Mouse (Mus musculus) cortical plate, adult 2 months (tissue): ENCODE results near the gene Trit1. TPM values are rescaled to one million over a fixed set of nuclear protein-coding genes. Genes with fewer than 3 reads are reported as not detected.
"Not testable (repeated sequence)": the region's sequence is repeated elsewhere in the genome, so short reads cannot be mapped to it uniquely, and the experiment has no call there.

Experiments used
- H3K27ac ChIP-seq: fragments of 200-500 bp; 2 replicates; pipeline ENCODE4 v1.5.1; 2012; ENCODE audit warnings: low read length, control low read depth, inconsistent platforms; ENCODE audit not compliant: insufficient read depth
- H3K4me1 ChIP-seq: fragments of 200-500 bp; 2 replicates; pipeline ENCODE4 v1.6.1; 2011; ENCODE audit warnings: low read length; ENCODE audit not compliant: control insufficient read depth, insufficient read depth
- H3K4me3 ChIP-seq: fragments of 200-500 bp; 2 replicates; pipeline ENCODE4 v1.5.1; 2011; ENCODE audit warnings: mild to moderate bottlenecking, low read length, control low read depth; ENCODE audit not compliant: insufficient read depth
- CTCF ChIP-seq: fragments of 200-500 bp; IDR thresholded peaks from 2 replicates; pipeline ENCODE4 v1.5.1; 2011; ENCODE audit warnings: mild to moderate bottlenecking, control low read depth, low read length; ENCODE audit not compliant: insufficient read depth; ENCODE audit errors: extremely low read depth
- POLR2A ChIP-seq: fragments of 200-500 bp; IDR thresholded peaks from 2 replicates; pipeline ENCODE4 v1.6.1; 2011; ENCODE audit warnings: mild to moderate bottlenecking, low read length, control low read depth; ENCODE audit not compliant: insufficient read depth; ENCODE audit errors: extremely low read depth
- polyA plus RNA-seq: library from polyadenylated mRNA; depleted of rRNA; stranded (reverse); fragments of >200 nt; gene quantifications from 2 replicates; pipeline ENCODE4 v1.2.3, GENCODE M21; 2012

Gene Trit1
- polyA plus RNA-seq, 1 experiment = 12.6 TPM

DNA sequence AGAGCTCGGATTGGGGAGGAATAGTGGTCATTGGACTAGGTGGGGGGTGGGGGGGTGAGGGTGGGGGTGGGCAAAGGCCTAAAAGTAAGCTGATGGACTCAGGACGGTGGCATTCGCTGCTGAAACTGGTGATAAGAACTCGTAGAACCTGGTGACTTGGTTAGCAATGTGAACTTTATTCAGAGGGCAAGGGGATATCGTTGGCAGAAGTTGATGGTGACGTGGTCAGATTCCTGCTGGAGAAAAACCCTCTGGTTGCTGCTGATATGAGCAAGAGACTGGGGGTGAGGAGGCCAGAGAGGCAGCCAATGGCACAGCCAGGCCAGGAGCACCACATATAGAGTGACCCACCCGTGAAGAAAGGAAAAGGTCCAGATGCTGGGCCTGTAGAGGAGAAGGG is 35.2 kb upstream of the Trit1 start:
- Histone ChIP-seq H3K4me3 (no peak overlapping the region), H3K27ac (no peak overlapping the region), H3K4me1 (no peaks in the 10 kb centered on the region)
- TF ChIP-seq CTCF = no peak
- no peak for TF ChIP-seq POLR2A

DNA sequence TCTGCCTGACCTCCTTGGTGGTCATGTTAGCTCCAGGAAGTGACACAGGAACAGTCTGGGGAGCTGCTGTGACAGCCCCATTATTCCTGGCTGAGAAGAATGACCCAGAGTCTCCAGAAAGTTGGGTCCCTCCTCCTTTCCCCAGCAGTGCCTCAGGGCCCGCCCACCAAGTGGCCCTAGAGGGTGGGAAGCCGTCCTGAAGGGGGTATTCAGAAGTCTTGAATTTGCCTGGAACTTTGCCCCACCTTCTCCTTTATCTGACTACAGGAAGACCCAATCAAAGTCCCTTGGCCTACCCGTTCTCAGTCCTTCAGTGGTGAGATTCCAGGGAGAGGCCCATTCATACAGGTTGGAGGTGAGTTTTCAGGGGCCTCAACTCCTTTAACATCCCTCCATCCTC is 34.5 kb upstream of the Trit1 start:
- no peaks in the 10 kb centered on the region for H3K4me1 ChIP-seq
- TF ChIP-seq POLR2A (no peak), CTCF (no peak)
- no peak overlapping the region for H3K4me3 ChIP-seq
- no peak overlapping the region for H3K27ac ChIP-seq

DNA sequence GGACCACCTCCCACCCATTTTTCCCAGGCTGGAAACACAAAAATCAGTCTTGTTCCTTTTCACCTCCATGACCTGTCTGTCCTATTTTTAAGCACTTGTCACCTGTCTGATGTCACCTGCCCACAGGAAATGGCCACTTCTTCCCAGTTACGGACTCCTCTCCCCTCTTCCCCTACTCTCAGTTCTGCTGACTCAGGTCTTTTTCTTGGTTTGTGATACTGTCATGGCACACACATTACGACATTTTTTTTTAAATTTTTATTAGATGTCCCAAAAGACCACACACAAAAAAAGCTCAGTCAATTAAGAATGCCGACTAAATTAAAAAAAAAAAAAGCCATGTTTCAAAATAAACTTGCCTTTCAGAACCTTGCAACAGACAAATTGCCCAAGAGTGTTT is 33.9 kb upstream of the Trit1 start:
- H3K4me3 ChIP-seq = no peak overlapping the region
- no peak for TF ChIP-seq POLR2A
- TF ChIP-seq CTCF = no peak
- H3K27ac ChIP-seq = no peak overlapping the region
- no peaks in the 10 kb centered on the region for H3K4me1 ChIP-seq

DNA sequence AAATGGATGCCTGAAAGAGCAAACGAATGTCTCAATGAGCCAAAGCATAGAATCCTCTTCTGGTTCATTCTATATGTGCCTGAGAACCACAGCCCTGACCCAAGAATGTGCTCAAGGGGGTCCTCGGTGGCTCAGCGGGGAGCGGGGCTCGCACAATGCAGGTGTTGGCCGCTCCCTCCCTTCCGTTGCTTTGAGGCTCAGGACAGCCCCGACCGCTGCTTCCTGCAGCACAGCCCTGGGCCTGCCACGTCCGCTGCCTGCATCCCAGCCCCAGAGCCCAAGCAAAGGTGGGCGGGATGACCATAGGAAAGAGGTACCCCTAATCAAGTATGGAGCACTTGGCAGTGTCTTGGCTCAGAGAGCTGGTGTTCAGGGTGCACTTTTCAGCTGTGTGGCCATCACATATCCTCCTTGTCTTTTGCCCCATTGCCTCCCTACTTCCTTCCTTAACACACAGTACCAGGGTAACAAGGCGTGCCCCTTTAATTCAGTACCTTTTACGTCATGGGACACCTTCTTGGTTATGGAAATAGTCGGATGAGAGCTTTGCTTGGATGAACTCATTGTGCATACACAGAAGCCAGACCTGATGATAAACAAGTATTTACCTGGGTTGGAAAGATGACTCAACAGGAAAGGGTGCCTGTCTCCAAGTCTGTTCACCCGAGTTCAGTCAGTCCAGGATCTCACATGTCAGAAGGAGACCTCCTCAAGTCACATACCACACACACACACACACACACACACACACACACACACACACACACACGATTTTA is 32.7 kb upstream of the Trit1 start:
- Histone ChIP-seq H3K27ac (no peak overlapping the region), H3K4me1 (no peaks in the 10 kb centered on the region), H3K4me3 (no peak overlapping the region)
- TF ChIP-seq POLR2A (no peak), CTCF (no peak)

DNA sequence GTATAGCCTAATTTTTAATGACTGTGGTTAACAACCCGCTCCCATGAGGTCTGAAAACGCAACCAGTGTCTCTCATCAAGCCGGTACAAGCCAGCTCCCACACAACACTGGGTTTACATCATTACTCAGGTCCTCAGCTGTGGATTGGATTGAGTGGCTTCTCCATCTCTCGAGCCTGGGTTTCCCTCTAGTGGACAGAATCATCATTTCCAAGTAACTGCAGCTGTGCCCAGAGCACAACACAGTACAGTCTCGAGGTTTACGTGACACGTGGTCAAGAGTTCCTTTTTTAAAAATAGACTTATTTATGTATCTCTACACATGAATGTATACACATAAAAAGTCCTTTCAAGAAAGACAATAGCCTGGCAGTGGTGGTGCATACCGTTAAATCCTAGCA is 31.3 kb upstream of the Trit1 start:
- Histone ChIP-seq H3K4me1 (no peaks in the 10 kb centered on the region), H3K27ac (no peak overlapping the region), H3K4me3 (no peak overlapping the region)
- TF ChIP-seq CTCF (peak; percentile 96), POLR2A (no peak)

DNA sequence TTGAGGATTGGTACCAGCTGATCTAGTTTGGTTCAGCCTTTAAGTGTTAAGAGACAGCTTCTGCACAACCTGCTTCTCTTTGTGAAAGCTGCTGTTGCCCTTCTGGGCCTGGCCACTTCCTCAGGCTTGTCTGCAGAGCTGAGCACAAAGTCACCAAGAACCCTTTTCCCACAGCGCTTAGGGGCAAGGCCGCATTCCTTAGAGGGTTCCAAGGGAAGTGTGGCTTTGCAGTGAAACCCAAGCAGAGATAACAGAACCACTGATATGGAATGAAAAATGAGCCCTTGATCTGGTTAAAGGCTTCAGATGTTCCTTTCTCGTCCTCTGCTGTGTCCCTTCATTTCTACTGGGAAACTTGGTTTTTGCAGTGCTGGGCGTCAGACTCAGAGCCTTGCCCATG is 29.0 kb upstream of the Trit1 start:
- H3K4me1 ChIP-seq = no peaks in the 10 kb centered on the region
- no peak overlapping the region for H3K4me3 ChIP-seq
- TF ChIP-seq POLR2A (no peak), CTCF (no peak)
- no peak overlapping the region for H3K27ac ChIP-seq

DNA sequence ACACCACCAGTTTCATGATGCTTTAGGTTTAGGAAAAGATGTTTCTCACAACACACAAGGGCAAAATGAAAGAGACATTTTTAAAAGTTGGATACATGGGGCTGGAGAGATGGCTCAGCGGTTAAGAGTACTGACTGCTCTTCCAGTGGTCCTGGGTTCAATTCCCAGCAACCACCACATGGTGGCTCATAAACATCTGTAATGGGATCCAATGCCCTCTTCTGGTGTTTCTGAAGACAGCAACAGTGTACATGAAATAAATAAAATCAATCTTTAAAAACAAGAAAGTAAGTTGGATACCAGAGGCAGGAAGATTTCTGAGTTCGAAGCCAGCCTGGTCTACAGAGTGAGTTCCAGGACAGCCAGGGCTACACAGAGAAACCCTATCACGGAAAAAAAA is 28.4 kb upstream of the Trit1 start:
- H3K4me1 ChIP-seq, H3K4me3 ChIP-seq, H3K27ac ChIP-seq: not testable (repeated sequence)
- peak; percentile 30; the same call in 1 of the 2 replicates for TF ChIP-seq CTCF

DNA sequence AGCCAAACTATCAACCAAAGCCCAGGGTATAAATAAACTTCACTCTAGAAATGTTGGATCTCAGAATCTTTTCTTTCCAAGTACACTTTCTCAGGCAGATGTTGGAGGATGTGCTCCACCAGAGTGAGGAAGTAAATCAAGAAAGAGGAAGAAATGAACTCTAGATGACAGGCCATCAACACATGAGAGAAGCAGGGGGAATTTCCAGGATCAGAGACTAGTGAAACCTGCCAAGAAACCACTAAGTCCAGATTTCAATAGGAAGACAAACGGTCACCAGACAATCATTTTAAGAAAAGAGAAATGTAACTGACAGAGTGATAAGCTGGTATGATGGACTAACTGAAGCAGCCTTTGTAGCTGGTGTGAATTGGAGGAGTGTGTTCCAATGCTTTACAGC is 25.2 kb upstream of the Trit1 start:
- TF ChIP-seq CTCF = no peak
- TF ChIP-seq POLR2A = no peak
- H3K27ac ChIP-seq = no peak overlapping the region
- peaks cover 1% of the 10 kb centered on the region; the same call in 1 of the 2 replicates for H3K4me1 ChIP-seq
- no peak overlapping the region for H3K4me3 ChIP-seq

DNA sequence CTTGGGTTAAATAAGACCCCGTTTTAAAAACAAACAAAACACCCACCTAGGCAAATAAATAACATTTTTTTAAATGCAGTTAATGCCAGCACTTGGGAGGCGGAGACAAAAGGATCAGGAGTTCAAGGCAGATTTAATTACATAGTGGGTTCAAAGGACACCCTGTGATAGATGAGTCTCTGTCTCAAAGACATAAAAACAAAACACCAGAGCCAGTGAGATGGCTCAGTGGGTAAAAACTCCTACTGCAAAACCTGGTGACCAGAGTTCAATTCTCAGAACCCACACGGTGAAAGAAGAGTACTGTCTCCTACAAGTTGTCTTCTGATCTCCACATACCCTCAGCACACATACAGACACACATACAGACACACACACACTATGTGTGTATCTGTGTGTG is 24.1 kb upstream of the Trit1 start:
- TF ChIP-seq POLR2A (no peak), CTCF (no peak)
- no peak overlapping the region for H3K4me3 ChIP-seq
- no peak overlapping the region for H3K27ac ChIP-seq
- H3K4me1 ChIP-seq = peaks cover 1% of the 10 kb centered on the region; the same call in 1 of the 2 replicates

DNA sequence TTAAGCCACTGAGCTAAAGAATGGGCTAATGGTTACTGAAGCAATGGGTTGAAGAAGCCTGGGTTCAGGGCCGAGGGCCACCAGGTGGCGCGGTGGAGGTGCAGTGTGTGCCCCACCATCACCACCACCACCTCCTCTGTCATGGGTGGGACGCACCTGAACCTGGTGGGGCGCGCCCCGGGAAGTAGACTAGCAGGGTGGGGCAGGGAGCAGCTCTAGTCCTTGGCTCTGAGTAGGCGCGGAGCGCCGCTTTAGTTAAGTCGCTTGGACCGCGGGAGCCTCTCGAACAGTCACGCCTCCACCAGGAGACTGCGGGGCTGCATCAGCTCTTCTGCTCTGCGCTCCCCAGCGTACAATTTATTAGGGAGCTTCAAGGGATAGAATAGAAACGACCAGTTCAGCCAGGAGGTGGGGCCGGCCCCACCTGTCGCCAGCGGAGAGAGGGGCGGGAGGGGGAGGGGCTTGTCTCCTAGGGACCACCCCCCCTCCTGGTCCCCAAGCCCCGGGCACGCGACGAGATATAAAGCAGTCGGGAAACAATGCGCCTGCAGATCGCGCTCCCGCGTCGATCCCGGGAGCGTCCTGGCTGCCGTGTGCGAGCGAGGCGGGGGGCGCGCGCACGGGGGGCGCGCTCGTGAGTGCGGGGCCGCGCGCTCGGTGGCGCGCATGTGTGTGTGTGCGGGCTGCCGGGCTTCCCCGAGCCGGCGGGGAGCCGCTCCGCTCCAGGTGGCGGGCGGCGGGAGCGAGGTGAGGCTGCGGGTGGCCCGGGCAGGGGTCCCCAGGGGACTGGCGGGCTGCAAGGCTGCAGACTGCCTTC is 20.8 kb upstream of the Trit1 start, which contains the start of gene Mycl:
TSS of gene Mycl (plus strand) at position 249 of the 817 bp plus-strand sequence.
- TF ChIP-seq POLR2A = no peak
- TF ChIP-seq CTCF = peak; percentile 66
- Histone ChIP-seq H3K4me1 (peaks cover 3% of the 10 kb centered on the region; the same call in 1 of the 2 replicates), H3K27ac (peak within 1 kb of the TSS; percentile 71), H3K4me3 (peak within 1 kb of the TSS; percentile 55)
